Mouse (Mus musculus) liver, embryonic 12.5 days (tissue): ENCODE data around the gene Hectd4. TPM values are rescaled to one million over a fixed set of nuclear protein-coding genes. Genes with fewer than 3 reads are reported as not detected.
A peak's percentile ranks its signal among the peaks of the same experiment; 100 is the strongest.

Source experiments
- ATAC-seq: fragments of 200-750 bp; cut with Nextera tagmentation; 2 replicates; pipeline ENCODE4 v1.8.0; 2017; ENCODE audit warnings: moderate number of reproducible peaks, mild to moderate bottlenecking, moderate library complexity
- H3K27ac ChIP-seq: fragments of 300-500 bp; sonication (generic); 2 replicates; pipeline ENCODE4 v1.5.1; 2016; ENCODE audit warnings: mild to moderate bottlenecking
- H3K27me3 ChIP-seq: fragments of 300-500 bp; sonication (generic); replicated peaks from 2 replicates; pipeline ENCODE4 v1.6.1; 2016; ENCODE audit warnings: mild to moderate bottlenecking, moderate library complexity
- H3K36me3 ChIP-seq: fragments of 300-500 bp; sonication (generic); 2 replicates; pipeline ENCODE4 v1.6.1; 2016; ENCODE audit warnings: mild to moderate bottlenecking, moderate library complexity
- H3K4me1 ChIP-seq: fragments of 300-500 bp; sonication (generic); 2 replicates; pipeline ENCODE4 v1.6.1; 2016
- H3K4me2 ChIP-seq: fragments of 300-500 bp; sonication (generic); 2 replicates; pipeline ENCODE4 v1.6.1; 2016; ENCODE audit warnings: mild to moderate bottlenecking, moderate library complexity
- H3K4me3 ChIP-seq: fragments of 300-500 bp; sonication (generic); 2 replicates; pipeline ENCODE4 v1.5.1; 2016; ENCODE audit warnings: mild to moderate bottlenecking, moderate library complexity
- H3K9ac ChIP-seq: fragments of 300-500 bp; sonication (generic); 2 replicates; pipeline ENCODE4 v1.6.1; 2016; ENCODE audit warnings: mild to moderate bottlenecking, moderate library complexity
- H3K9me3 ChIP-seq: fragments of 300-500 bp; sonication (generic); replicated peaks from 2 replicates; pipeline ENCODE4 v1.6.1; 2016; ENCODE audit warnings: mild to moderate bottlenecking, moderate library complexity
- WGBS: fragments of 180-500 bp; shearing (Covaris S2); methylation state at CpG from one replicate; pipeline ENCODE4 v1.1.7; 2016; ENCODE audit not compliant: insufficient replicate concordance; 5-methylcytosine and 5-hydroxymethylcytosine counted together
- polyA plus RNA-seq: library from polyadenylated mRNA; unstranded; fragments of >200 nt; fragmentation: Nextera tagmentation; extraction: Ambion mirVana; gene quantifications from 2 replicates; pipeline ENCODE4 v1.2.1, GENCODE M21; 2016

Gene Hectd4
- polyA plus RNA-seq, 1 experiment from 2014 or later, result 13.3 TPM

- ATAC-seq, result no peak
- peak overlapping the region; percentile 75; the same call in 1 of the 2 replicates for H3K9ac ChIP-seq
- H3K4me3 ChIP-seq, result no peak overlapping the region
- H3K4me1 ChIP-seq, result peaks cover 99% of the 10 kb centered on the region
- WGBS, result 69% methylated on average over 2 of the region's 2 CpGs
- H3K27me3 ChIP-seq, result no peaks in the 10 kb centered on the region
- H3K27ac ChIP-seq, result peak overlapping the region; percentile 99
- H3K4me2 ChIP-seq, result peak overlapping the region; percentile 14; the same call in 1 of the 2 replicates
- no peaks in the 10 kb centered on the region for H3K9me3 ChIP-seq
- peaks cover 21% of the 10 kb centered on the region for H3K36me3 ChIP-seq
Measured at GRCm38 (mm10) chr5:121238208-121238607, 18.2 kb downstream of the Hectd4 start.

- WGBS, result 56% methylated on average over 5 of the region's 5 CpGs
- peaks cover 99% of the 10 kb centered on the region for H3K4me1 ChIP-seq
- peak overlapping the region; percentile 75 for H3K9ac ChIP-seq
- no peaks in the 10 kb centered on the region for H3K27me3 ChIP-seq
- no peak overlapping the region for H3K4me3 ChIP-seq
- no peak for ATAC-seq
- peak overlapping the region; percentile 99 for H3K27ac ChIP-seq
- H3K36me3 ChIP-seq, result peaks cover 19% of the 10 kb centered on the region
- H3K9me3 ChIP-seq, result no peaks in the 10 kb centered on the region
- peak overlapping the region; percentile 69 for H3K4me2 ChIP-seq
Measured at GRCm38 (mm10) chr5:121239846-121240245, 19.8 kb downstream of the Hectd4 start.

GRCm38 (mm10) chr5:121241182-121241581, 21.2 kb downstream of the Hectd4 start:
- peak overlapping the region; percentile 75 for H3K9ac ChIP-seq

GRCm38 (mm10) chr5:121242261-121242660, 22.2 kb downstream of the Hectd4 start:
- Histone ChIP-seq H3K36me3 (peaks cover 9% of the 10 kb centered on the region; the same call in 1 of the 2 replicates), H3K4me2 (peak overlapping the region; percentile 69)
- WGBS, result 0% methylated on average over 1 of the region's 1 CpGs

More at GRCm38 (mm10) chr5:121241182-121241581, 21.2 kb downstream of the Hectd4 start:
- H3K27me3 ChIP-seq, result no peaks in the 10 kb centered on the region
- H3K4me2 ChIP-seq, result peak overlapping the region; percentile 69
- ATAC-seq, result no peak
- H3K36me3 ChIP-seq, result 0 out of 2 replicates have a peak, but pooled peaks cover 9% of the 10 kb centered on the region
- H3K9me3 ChIP-seq, result no peaks in the 10 kb centered on the region
- peak overlapping the region; percentile 99 for H3K27ac ChIP-seq
- peaks cover 100% of the 10 kb centered on the region for H3K4me1 ChIP-seq
- peak overlapping the region; percentile 8; the same call in 1 of the 2 replicates for H3K4me3 ChIP-seq

GRCm38 (mm10) chr5:121242701-121243100, 22.7 kb downstream of the Hectd4 start:
- Histone ChIP-seq H3K9ac (peak overlapping the region; percentile 75), H3K27ac (peak overlapping the region; percentile 99), H3K4me1 (peaks cover 99% of the 10 kb centered on the region), H3K4me3 (peak overlapping the region; percentile 25), H3K4me2 (peak overlapping the region; percentile 69), H3K27me3 (no peaks in the 10 kb centered on the region), H3K9me3 (no peaks in the 10 kb centered on the region), H3K36me3 (peaks cover 14% of the 10 kb centered on the region)
- peak; percentile 78 for ATAC-seq
- WGBS, result 27% methylated on average over 1 of the region's 1 CpGs

More at GRCm38 (mm10) chr5:121242261-121242660, 22.2 kb downstream of the Hectd4 start:
- H3K4me1 ChIP-seq, result peaks cover 99% of the 10 kb centered on the region
- ATAC-seq, result peak; percentile 63
- H3K27me3 ChIP-seq, result no peaks in the 10 kb centered on the region
- H3K4me3 ChIP-seq, result peak overlapping the region; percentile 25
- H3K27ac ChIP-seq, result peak overlapping the region; percentile 99
- H3K9me3 ChIP-seq, result no peaks in the 10 kb centered on the region
- H3K9ac ChIP-seq, result peak overlapping the region; percentile 75

- H3K4me1 ChIP-seq, result peaks cover 99% of the 10 kb centered on the region
- peaks cover 17% of the 10 kb centered on the region for H3K36me3 ChIP-seq
- H3K9ac ChIP-seq, result peak overlapping the region; percentile 75
- H3K9me3 ChIP-seq, result no peaks in the 10 kb centered on the region
- peak overlapping the region; percentile 99 for H3K27ac ChIP-seq
- peak overlapping the region; percentile 69 for H3K4me2 ChIP-seq
- 43% methylated on average over 1 of the region's 1 CpGs for WGBS
- peak; percentile 65 for ATAC-seq
- H3K27me3 ChIP-seq, result no peaks in the 10 kb centered on the region
- peak overlapping the region; percentile 6; the same call in 1 of the 2 replicates for H3K4me3 ChIP-seq
Measured at GRCm38 (mm10) chr5:121243676-121244364, 23.8 kb downstream of the Hectd4 start.

- Histone ChIP-seq H3K4me1 (peaks cover 99% of the 10 kb centered on the region), H3K36me3 (peaks cover 20% of the 10 kb centered on the region), H3K27ac (peak overlapping the region; percentile 99), H3K9ac (peak overlapping the region; percentile 75), H3K9me3 (no peaks in the 10 kb centered on the region), H3K4me2 (peak overlapping the region; percentile 69), H3K4me3 (0 out of 2 replicates have a peak overlapping the region, but pooled peaks have one; percentile 6), H3K27me3 (no peaks in the 10 kb centered on the region)
- ATAC-seq, result peak; percentile 53
- 19% methylated on average over 5 of the region's 5 CpGs for WGBS
Measured at GRCm38 (mm10) chr5:121244365-121244731, 24.3 kb downstream of the Hectd4 start.

GRCm38 (mm10) chr5:121245201-121245600, 25.2 kb downstream of the Hectd4 start:
- peak overlapping the region; percentile 75 for H3K9ac ChIP-seq
- no peaks in the 10 kb centered on the region for H3K9me3 ChIP-seq
- H3K27ac ChIP-seq, result peak overlapping the region; percentile 99
- peak; percentile 37 for ATAC-seq
- H3K4me1 ChIP-seq, result peaks cover 99% of the 10 kb centered on the region
- H3K27me3 ChIP-seq, result no peaks in the 10 kb centered on the region
- H3K36me3 ChIP-seq, result peaks cover 20% of the 10 kb centered on the region
- WGBS, result 41% methylated on average over 7 of the region's 7 CpGs
- peak overlapping the region; percentile 24 for H3K4me3 ChIP-seq
- peak overlapping the region; percentile 69 for H3K4me2 ChIP-seq

- ATAC-seq, result peak; percentile 50
- Histone ChIP-seq H3K4me2 (peak overlapping the region; percentile 2; the same call in 1 of the 2 replicates), H3K4me3 (no peak overlapping the region), H3K4me1 (peaks cover 91% of the 10 kb centered on the region), H3K36me3 (peaks cover 40% of the 10 kb centered on the region), H3K27ac (peak overlapping the region; percentile 76), H3K27me3 (no peaks in the 10 kb centered on the region), H3K9me3 (no peaks in the 10 kb centered on the region), H3K9ac (peak overlapping the region; percentile 42; the same call in 1 of the 2 replicates)
- 65% methylated on average over 3 of the region's 3 CpGs for WGBS
Measured at GRCm38 (mm10) chr5:121248766-121249394, 28.9 kb downstream of the Hectd4 start.

- Histone ChIP-seq H3K27ac (peak overlapping the region; percentile 76), H3K4me1 (peaks cover 85% of the 10 kb centered on the region)
- WGBS, result 72% methylated on average over 3 of the region's 3 CpGs
Measured at GRCm38 (mm10) chr5:121249693-121250092, 29.7 kb downstream of the Hectd4 start.

GRCm38 (mm10) chr5:121251813-121252212, 31.8 kb downstream of the Hectd4 start:
- Histone ChIP-seq H3K4me2 (no peak overlapping the region), H3K27ac (peak overlapping the region; percentile 18; the same call in 1 of the 2 replicates), H3K9me3 (no peaks in the 10 kb centered on the region), H3K9ac (no peak overlapping the region), H3K27me3 (no peaks in the 10 kb centered on the region), H3K36me3 (peaks cover 70% of the 10 kb centered on the region), H3K4me3 (no peak overlapping the region), H3K4me1 (peaks cover 72% of the 10 kb centered on the region)
- no peak for ATAC-seq
- 71% methylated on average over 8 of the region's 8 CpGs for WGBS

More at GRCm38 (mm10) chr5:121249693-121250092, 29.7 kb downstream of the Hectd4 start:
- H3K36me3 ChIP-seq, result peaks cover 48% of the 10 kb centered on the region
- H3K4me2 ChIP-seq, result no peak overlapping the region
- H3K9ac ChIP-seq, result peak overlapping the region; percentile 25; the same call in 1 of the 2 replicates
- H3K27me3 ChIP-seq, result no peaks in the 10 kb centered on the region
- no peak overlapping the region for H3K4me3 ChIP-seq
- ATAC-seq, result no peak
- H3K9me3 ChIP-seq, result no peaks in the 10 kb centered on the region
